Mouse (Mus musculus): ENCODE measurements around the gene Cntd1. TPM values are rescaled to one million over a fixed set of nuclear protein-coding genes. Genes with fewer than 3 reads are reported as not detected.

Gene Cntd1
- total and polyA plus RNA-seq, 2 experiments from 2014 or later, result 0.10 to 0.61 TPM

- peak within 1 kb of the TSS; percentile 68 for H3K9ac ChIP-seq
- ATAC-seq (peak; percentile 73), DNase-seq (peak; percentile 46)
- H3K27me3 ChIP-seq (ENCODE audit: insufficient read depth, low read length), result peaks cover 15% of the 10 kb centered on the region
- H3K4me1 ChIP-seq (ENCODE audit: insufficient read depth), result peaks cover 4% of the 10 kb centered on the region; the same call in 1 of the 2 replicates
- peak within 1 kb of the TSS; percentile 59 for H3K4me3 ChIP-seq (ENCODE audit: low read depth, low read length)
- peak within 1 kb of the TSS; percentile 40; the same call in 1 of the 2 replicates for H3K27ac ChIP-seq (ENCODE audit: low read depth, low read length)
- H3K9me3 ChIP-seq (ENCODE audit: low read length), result no peaks in the 10 kb centered on the region
- no peaks in the 10 kb centered on the region for H3K36me3 ChIP-seq (ENCODE audit: insufficient read depth)
- peak; percentile 7; the same call in 1 of the 2 replicates for TF ChIP-seq CTCF (IDR thresholded peaks at IDR 0.05; ENCODE audit: low read depth)
- peak within 1 kb of the TSS; percentile 97 for H3K4me2 ChIP-seq (ENCODE audit: low read depth)
- WGBS, result 4% methylated on average over 54 of the region's 63 CpGs
Measured at GRCm38 (mm10) chr11:101245855-101246701, 32.7 kb upstream of the Cntd1 start, which contains the start of gene Ramp2. Ramp2 (plus strand) TSS chr11:101246028.

GRCm38 (mm10) chr11:101246702-101247012, 32.2 kb upstream of the Cntd1 start:
- WGBS, result 4% methylated on average over 7 of the region's 7 CpGs
- no peaks in the 10 kb centered on the region for H3K9me3 ChIP-seq (ENCODE audit: low read length)
- H3K36me3 ChIP-seq (ENCODE audit: insufficient read depth), result no peaks in the 10 kb centered on the region
- no peak overlapping the region for H3K27ac ChIP-seq (ENCODE audit: low read depth, low read length)
- H3K4me1 ChIP-seq (ENCODE audit: insufficient read depth), result peaks cover 4% of the 10 kb centered on the region; the same call in 1 of the 2 replicates
- H3K4me2 ChIP-seq (ENCODE audit: low read depth), result peak overlapping the region; percentile 97
- TF ChIP-seq CTCF (IDR thresholded peaks at IDR 0.05; ENCODE audit: low read depth), result 0 out of 2 replicates have a peak, but pooled peaks have one; percentile 1
- peak overlapping the region; percentile 59 for H3K4me3 ChIP-seq (ENCODE audit: low read depth, low read length)
- H3K27me3 ChIP-seq (ENCODE audit: insufficient read depth, low read length), result peaks cover 15% of the 10 kb centered on the region
- no peak for ATAC-seq
- H3K9ac ChIP-seq, result peak overlapping the region; percentile 68
- no peak for DNase-seq

- ATAC-seq (no peak), DNase-seq (no peak)
- H3K4me1 ChIP-seq (ENCODE audit: insufficient read depth), result peaks cover 4% of the 10 kb centered on the region; the same call in 1 of the 2 replicates
- H3K27me3 ChIP-seq (ENCODE audit: insufficient read depth, low read length), result peaks cover 15% of the 10 kb centered on the region
- H3K4me3 ChIP-seq (ENCODE audit: low read depth, low read length), result no peak overlapping the region
- no peaks in the 10 kb centered on the region for H3K9me3 ChIP-seq (ENCODE audit: low read length)
- H3K4me2 ChIP-seq (ENCODE audit: low read depth), result peak overlapping the region; percentile 97; the same call in 1 of the 2 replicates
- TF ChIP-seq CTCF (IDR thresholded peaks at IDR 0.05; ENCODE audit: low read depth), result no peak
- no peaks in the 10 kb centered on the region for H3K36me3 ChIP-seq (ENCODE audit: insufficient read depth)
- H3K9ac ChIP-seq, result no peak overlapping the region
- no peak overlapping the region for H3K27ac ChIP-seq (ENCODE audit: low read depth, low read length)
- 86% methylated on average over 6 of the region's 6 CpGs for WGBS
Measured at GRCm38 (mm10) chr11:101247521-101248030, 31.2 kb upstream of the Cntd1 start.

- no peak overlapping the region for H3K27ac ChIP-seq (ENCODE audit: low read depth, low read length)
- H3K4me2 ChIP-seq (ENCODE audit: low read depth), result no peak overlapping the region
- peak; percentile 70 for TF ChIP-seq CTCF (IDR thresholded peaks at IDR 0.05; ENCODE audit: low read depth)
- no peaks in the 10 kb centered on the region for H3K36me3 ChIP-seq (ENCODE audit: insufficient read depth)
- ATAC-seq (no peak), DNase-seq (peak; percentile 78)
- H3K4me3 ChIP-seq (ENCODE audit: low read depth, low read length), result no peak overlapping the region
- 38% methylated on average over 14 of the region's 14 CpGs for WGBS
- H3K9me3 ChIP-seq (ENCODE audit: low read length), result no peaks in the 10 kb centered on the region
- H3K9ac ChIP-seq, result no peak overlapping the region
- peaks cover 9% of the 10 kb centered on the region for H3K4me1 ChIP-seq (ENCODE audit: insufficient read depth)
- H3K27me3 ChIP-seq (ENCODE audit: insufficient read depth, low read length), result peaks cover 15% of the 10 kb centered on the region
Measured at GRCm38 (mm10) chr11:101248258-101248994, 30.4 kb upstream of the Cntd1 start.

- no peak for DNase-seq
- Histone ChIP-seq H3K9ac (no peak overlapping the region), H3K4me2 (ENCODE audit: low read depth) (no peak overlapping the region), H3K36me3 (ENCODE audit: insufficient read depth) (no peaks in the 10 kb centered on the region; the same call in 1 of the 2 replicates), H3K4me1 (ENCODE audit: insufficient read depth) (peaks cover 11% of the 10 kb centered on the region; the same call in 1 of the 2 replicates), H3K4me3 (ENCODE audit: low read depth, low read length) (no peak overlapping the region), H3K27me3 (ENCODE audit: insufficient read depth, low read length) (peaks cover 11% of the 10 kb centered on the region), H3K27ac (ENCODE audit: low read depth, low read length) (no peak overlapping the region), H3K9me3 (ENCODE audit: low read length) (no peaks in the 10 kb centered on the region)
- WGBS, result 76% methylated on average over 2 of the region's 2 CpGs
- ATAC-seq, result no peak
- TF ChIP-seq CTCF (IDR thresholded peaks at IDR 0.05; ENCODE audit: low read depth), result no peak
Measured at GRCm38 (mm10) chr11:101251031-101251430, 27.8 kb upstream of the Cntd1 start.

- no peak for TF ChIP-seq CTCF (IDR thresholded peaks at IDR 0.05; ENCODE audit: low read depth)
- peaks cover 11% of the 10 kb centered on the region; the same call in 1 of the 2 replicates for H3K4me1 ChIP-seq (ENCODE audit: insufficient read depth)
- 14% methylated on average over 7 of the region's 7 CpGs for WGBS
- H3K9me3 ChIP-seq (ENCODE audit: low read length), result no peaks in the 10 kb centered on the region
- DNase-seq, result no peak
- no peak for ATAC-seq
- H3K27me3 ChIP-seq (ENCODE audit: insufficient read depth, low read length), result peaks cover under 1% of the 10 kb centered on the region; the same call in 1 of the 2 replicates
- peak overlapping the region; percentile 88; the same call in 1 of the 2 replicates for H3K9ac ChIP-seq
- H3K4me3 ChIP-seq (ENCODE audit: low read depth, low read length), result peak overlapping the region; percentile 84
- H3K4me2 ChIP-seq (ENCODE audit: low read depth), result peak overlapping the region; percentile 93
- no peaks in the 10 kb centered on the region; the same call in 1 of the 2 replicates for H3K36me3 ChIP-seq (ENCODE audit: insufficient read depth)
- H3K27ac ChIP-seq (ENCODE audit: low read depth, low read length), result no peak overlapping the region
Measured at GRCm38 (mm10) chr11:101252941-101253340, 25.9 kb upstream of the Cntd1 start.
